Mouse (Mus musculus): Measurements from ENCODE around the gene Mdga1. TPM values are rescaled to one million over a fixed set of nuclear protein-coding genes. Genes with fewer than 3 reads are reported as not detected.

Gene Mdga1
- total and polyA plus RNA-seq, 3 experiments: 0.05 TPM; not detected in 1

DNA sequence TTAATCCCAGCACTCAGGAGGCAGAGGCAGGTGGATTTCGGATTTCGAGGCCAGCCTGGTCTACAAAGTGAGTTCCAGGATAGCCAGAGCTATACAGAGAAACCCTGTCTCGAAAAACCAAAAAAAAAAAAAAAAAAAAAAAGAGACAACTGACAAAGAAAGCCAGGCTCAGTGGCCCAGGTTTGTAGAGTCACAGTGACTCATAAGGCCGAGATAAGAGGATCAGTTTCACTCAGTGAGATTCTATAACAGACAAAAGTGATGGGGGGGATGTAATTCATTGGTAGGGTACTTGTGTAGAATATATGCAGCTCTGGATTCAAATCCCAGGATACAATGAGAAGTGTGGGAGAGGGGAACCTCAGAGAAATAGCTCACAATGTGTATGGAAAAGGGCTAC lies 24.6 kb upstream of the Mdga1 start:
- H3K9me3 ChIP-seq (replicated peaks): no peaks in the 10 kb centered on the region
- H3K36me3 ChIP-seq (replicated peaks): no peaks in the 10 kb centered on the region
- H3K27me3 ChIP-seq (ENCODE audit: insufficient read depth, low read length): peaks cover 56% of the 10 kb centered on the region
- no peak for DNase-seq (ENCODE audit: low spot score)
- H3K4me1 ChIP-seq (ENCODE audit: insufficient read depth, low read depth, low read length): no peaks in the 10 kb centered on the region
- no peak overlapping the region for H3K4me3 ChIP-seq (ENCODE audit: low read depth, low read length)
- TF ChIP-seq GATA2 (IDR thresholded peaks at IDR 0.05; ENCODE audit: borderline replicate concordance, low read depth, low read length) (no peak), GATA1 (IDR thresholded peaks at IDR 0.05; ENCODE audit: borderline replicate concordance, low read length) (no peak), TAL1 (conservative IDR thresholded peaks at IDR 0.05; ENCODE audit: low read depth, low read length) (no peak), POLR2AphosphoS5 (IDR thresholded peaks at IDR 0.05; ENCODE audit: insufficient replicate concordance, low read depth, low read length) (no peak), CTCF (IDR thresholded peaks at IDR 0.05; ENCODE audit: low read depth, low read length) (no peak)
- no peak for ATAC-seq (ENCODE audit: extremely low read depth, insufficient number of reproducible peaks, low FRiP score, poor library complexity, severe bottlenecking)

DNA sequence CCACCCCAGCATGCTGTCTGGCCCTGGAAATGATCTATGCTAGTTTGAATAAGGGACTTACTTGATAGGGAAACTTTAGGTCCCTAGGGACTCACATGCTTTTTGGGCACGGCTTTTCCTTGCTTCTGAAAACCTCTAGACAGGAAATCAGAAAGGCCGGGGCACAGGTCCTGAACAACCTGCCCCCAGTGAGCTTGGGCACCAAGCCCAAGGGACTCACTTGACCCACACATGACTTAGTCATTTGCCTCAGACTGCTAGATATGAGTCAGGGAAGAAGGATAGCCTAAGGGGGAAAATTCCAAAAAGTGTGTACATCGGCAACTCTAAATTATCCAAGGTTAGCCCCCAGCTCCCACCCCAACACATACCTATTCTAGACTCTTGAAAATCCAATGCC lies 24.1 kb upstream of the Mdga1 start:
- Histone ChIP-seq H3K36me3 (replicated peaks) (no peaks in the 10 kb centered on the region), H3K27me3 (ENCODE audit: insufficient read depth, low read length) (peaks cover 58% of the 10 kb centered on the region), H3K9me3 (replicated peaks) (no peaks in the 10 kb centered on the region), H3K4me3 (ENCODE audit: low read depth, low read length) (no peak overlapping the region), H3K4me1 (ENCODE audit: insufficient read depth, low read depth, low read length) (peaks cover 4% of the 10 kb centered on the region; the same call in 1 of the 2 replicates)
- ATAC-seq (ENCODE audit: extremely low read depth, insufficient number of reproducible peaks, low FRiP score, poor library complexity, severe bottlenecking) (no peak), DNase-seq (ENCODE audit: low spot score) (no peak)
- TF ChIP-seq POLR2AphosphoS5 (IDR thresholded peaks at IDR 0.05; ENCODE audit: insufficient replicate concordance, low read depth, low read length): no peak
- no peak for TF ChIP-seq GATA2 (IDR thresholded peaks at IDR 0.05; ENCODE audit: borderline replicate concordance, low read depth, low read length)
- no peak for TF ChIP-seq GATA1 (IDR thresholded peaks at IDR 0.05; ENCODE audit: borderline replicate concordance, low read length)
- no peak for TF ChIP-seq CTCF (IDR thresholded peaks at IDR 0.05; ENCODE audit: low read depth, low read length)
- no peak for TF ChIP-seq TAL1 (conservative IDR thresholded peaks at IDR 0.05; ENCODE audit: low read depth, low read length)

DNA sequence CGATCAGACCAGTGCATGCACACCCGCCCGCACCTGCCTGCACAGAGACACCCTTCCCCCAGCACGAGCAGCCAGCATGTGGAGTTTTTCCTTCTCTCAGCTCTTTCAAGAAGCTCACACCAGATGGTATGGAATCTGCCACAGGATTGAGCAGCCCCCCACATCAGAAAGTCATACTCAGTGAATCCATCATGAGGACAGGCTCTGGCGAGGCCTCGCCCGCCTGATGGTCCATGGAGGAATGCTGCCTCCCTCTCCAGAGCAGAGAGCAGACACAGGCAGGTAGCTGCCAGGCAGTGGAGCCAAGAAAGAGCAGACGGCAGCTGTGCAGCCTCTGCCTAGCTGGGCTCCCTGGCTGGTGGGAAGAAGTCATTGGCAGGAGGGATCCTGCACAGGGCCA lies 23.6 kb upstream of the Mdga1 start:
- Histone ChIP-seq H3K9me3 (replicated peaks) (no peaks in the 10 kb centered on the region), H3K36me3 (replicated peaks) (no peaks in the 10 kb centered on the region), H3K4me1 (ENCODE audit: insufficient read depth, low read depth, low read length) (peaks cover 5% of the 10 kb centered on the region; the same call in 1 of the 2 replicates), H3K27me3 (ENCODE audit: insufficient read depth, low read length) (peaks cover 63% of the 10 kb centered on the region), H3K4me3 (ENCODE audit: low read depth, low read length) (no peak overlapping the region)
- TF ChIP-seq POLR2AphosphoS5 (IDR thresholded peaks at IDR 0.05; ENCODE audit: insufficient replicate concordance, low read depth, low read length): no peak
- TF ChIP-seq GATA2 (IDR thresholded peaks at IDR 0.05; ENCODE audit: borderline replicate concordance, low read depth, low read length): no peak
- TF ChIP-seq TAL1 (conservative IDR thresholded peaks at IDR 0.05; ENCODE audit: low read depth, low read length): no peak
- TF ChIP-seq CTCF (IDR thresholded peaks at IDR 0.05; ENCODE audit: low read depth, low read length): no peak
- no peak for TF ChIP-seq GATA1 (IDR thresholded peaks at IDR 0.05; ENCODE audit: borderline replicate concordance, low read length)
- DNase-seq (ENCODE audit: low spot score) (no peak), ATAC-seq (ENCODE audit: extremely low read depth, insufficient number of reproducible peaks, low FRiP score, poor library complexity, severe bottlenecking) (no peak)

DNA sequence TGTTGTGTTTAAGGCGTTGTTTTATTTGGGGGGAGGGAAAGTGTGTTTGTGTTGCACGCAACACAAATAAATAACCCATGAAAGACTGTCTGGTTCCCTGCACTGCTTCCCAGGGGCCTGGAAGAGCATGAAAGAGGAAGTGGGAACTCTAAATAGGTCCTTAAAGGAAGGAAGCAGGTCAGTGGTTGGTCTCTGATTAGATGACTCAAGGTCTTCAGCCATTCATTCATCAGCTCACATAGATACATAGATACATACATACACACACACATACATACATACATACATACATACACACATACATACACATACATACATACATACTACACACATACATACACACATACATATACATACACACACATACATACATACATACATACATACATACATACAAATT lies 21.0 kb upstream of the Mdga1 start:
- TF ChIP-seq POLR2AphosphoS5 (IDR thresholded peaks at IDR 0.05; ENCODE audit: insufficient replicate concordance, low read depth, low read length) (no peak), GATA2 (IDR thresholded peaks at IDR 0.05; ENCODE audit: borderline replicate concordance, low read depth, low read length) (no peak), CTCF (IDR thresholded peaks at IDR 0.05; ENCODE audit: low read depth, low read length) (no peak), GATA1 (IDR thresholded peaks at IDR 0.05; ENCODE audit: borderline replicate concordance, low read length) (no peak), TAL1 (conservative IDR thresholded peaks at IDR 0.05; ENCODE audit: low read depth, low read length) (no peak)
- H3K4me3 ChIP-seq (ENCODE audit: low read depth, low read length): no peak overlapping the region
- H3K36me3 ChIP-seq (replicated peaks): no peaks in the 10 kb centered on the region
- DNase-seq (ENCODE audit: low spot score) (no peak), ATAC-seq (ENCODE audit: extremely low read depth, insufficient number of reproducible peaks, low FRiP score, poor library complexity, severe bottlenecking) (no peak)
- no peaks in the 10 kb centered on the region for H3K9me3 ChIP-seq (replicated peaks)
- H3K27me3 ChIP-seq (ENCODE audit: insufficient read depth, low read length): peaks cover 61% of the 10 kb centered on the region
- peaks cover 5% of the 10 kb centered on the region for H3K4me1 ChIP-seq (ENCODE audit: insufficient read depth, low read depth, low read length)

DNA sequence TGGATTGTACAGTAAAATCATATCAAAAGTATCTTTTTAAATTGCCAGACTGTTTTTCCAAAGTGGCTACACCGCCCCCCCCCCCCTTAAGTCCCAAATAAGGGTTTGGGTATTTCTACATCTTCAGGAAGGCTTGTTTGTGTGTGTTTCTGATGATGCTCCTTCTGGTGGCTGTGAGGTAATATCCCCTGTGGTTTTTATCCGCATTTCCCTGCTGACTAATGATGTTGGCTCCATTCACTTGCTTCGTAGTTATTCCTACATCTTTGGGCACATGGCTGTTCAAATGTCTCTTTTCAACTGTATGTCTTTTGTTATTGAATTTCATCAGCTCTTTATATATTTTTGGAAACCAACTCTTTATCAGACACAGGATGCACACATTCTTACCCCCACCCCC lies 20.2 kb upstream of the Mdga1 start:
- DNase-seq (ENCODE audit: low spot score) (no peak), ATAC-seq (ENCODE audit: extremely low read depth, insufficient number of reproducible peaks, low FRiP score, poor library complexity, severe bottlenecking) (no peak)
- no peaks in the 10 kb centered on the region for H3K9me3 ChIP-seq (replicated peaks)
- no peak overlapping the region for H3K4me3 ChIP-seq (ENCODE audit: low read depth, low read length)
- TF ChIP-seq GATA2 (IDR thresholded peaks at IDR 0.05; ENCODE audit: borderline replicate concordance, low read depth, low read length): no peak
- TF ChIP-seq POLR2AphosphoS5 (IDR thresholded peaks at IDR 0.05; ENCODE audit: insufficient replicate concordance, low read depth, low read length): no peak
- TF ChIP-seq TAL1 (conservative IDR thresholded peaks at IDR 0.05; ENCODE audit: low read depth, low read length): no peak
- TF ChIP-seq CTCF (IDR thresholded peaks at IDR 0.05; ENCODE audit: low read depth, low read length): no peak
- no peak for TF ChIP-seq GATA1 (IDR thresholded peaks at IDR 0.05; ENCODE audit: borderline replicate concordance, low read length)
- H3K27me3 ChIP-seq (ENCODE audit: insufficient read depth, low read length): peaks cover 59% of the 10 kb centered on the region
- no peaks in the 10 kb centered on the region for H3K36me3 ChIP-seq (replicated peaks)
- peaks cover 5% of the 10 kb centered on the region for H3K4me1 ChIP-seq (ENCODE audit: insufficient read depth, low read depth, low read length)

DNA sequence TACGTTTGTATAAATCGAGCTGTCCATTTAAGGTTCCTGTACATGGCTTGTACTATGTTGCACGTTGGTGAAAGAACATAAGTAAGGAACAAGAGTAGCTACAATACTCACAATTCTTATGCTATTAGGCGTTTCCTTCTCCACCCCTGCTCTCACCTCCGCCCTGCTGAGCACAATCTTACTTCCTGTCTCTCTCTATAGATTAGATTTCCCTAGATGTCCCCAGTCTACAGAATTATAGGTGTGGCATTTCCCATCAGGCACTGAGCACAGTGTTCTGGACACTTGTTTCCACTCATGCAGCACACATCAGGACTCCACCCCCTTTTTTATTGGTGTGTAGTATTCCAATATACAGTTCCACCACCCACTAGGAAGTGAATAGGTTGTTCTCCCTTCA lies 19.8 kb upstream of the Mdga1 start:
- no peak for TF ChIP-seq GATA2 (IDR thresholded peaks at IDR 0.05; ENCODE audit: borderline replicate concordance, low read depth, low read length)
- TF ChIP-seq GATA1 (IDR thresholded peaks at IDR 0.05; ENCODE audit: borderline replicate concordance, low read length): no peak
- TF ChIP-seq POLR2AphosphoS5 (IDR thresholded peaks at IDR 0.05; ENCODE audit: insufficient replicate concordance, low read depth, low read length): no peak
- no peak overlapping the region for H3K4me3 ChIP-seq (ENCODE audit: low read depth, low read length)
- ATAC-seq (ENCODE audit: extremely low read depth, insufficient number of reproducible peaks, low FRiP score, poor library complexity, severe bottlenecking): no peak
- no peak for DNase-seq (ENCODE audit: low spot score)
- H3K36me3 ChIP-seq (replicated peaks): no peaks in the 10 kb centered on the region
- H3K27me3 ChIP-seq (ENCODE audit: insufficient read depth, low read length): peaks cover 63% of the 10 kb centered on the region
- H3K4me1 ChIP-seq (ENCODE audit: insufficient read depth, low read depth, low read length): peaks cover 5% of the 10 kb centered on the region
- H3K9me3 ChIP-seq (replicated peaks): no peaks in the 10 kb centered on the region
